Mouse (Mus musculus): ENCODE data around the gene Actg1. TPM values are rescaled to one million over a fixed set of nuclear protein-coding genes. Genes with fewer than 3 reads are reported as not detected.
"Not testable (repeated sequence)": the region's sequence is repeated elsewhere in the genome, so short reads cannot be mapped to it uniquely, and the experiment has no call there.

Actg1 gene
- total RNA-seq, 1 experiment from 2014 or later = 890 TPM

- ATAC-seq (replicated peaks; ENCODE audit: low read depth, poor library complexity, severe bottlenecking) = no peak
Measured at GRCm38 (mm10) chr11:120362891-120363290, 14.5 kb upstream of the Actg1 start.

GRCm38 (mm10) chr11:120361295-120361694 is 13.0 kb upstream of the Actg1 start, which contains the start of gene Fscn2:
Fscn2 (plus strand) TSS chr11:120361534.
- ATAC-seq (replicated peaks; ENCODE audit: low read depth, poor library complexity, severe bottlenecking) = no peak

DNA sequence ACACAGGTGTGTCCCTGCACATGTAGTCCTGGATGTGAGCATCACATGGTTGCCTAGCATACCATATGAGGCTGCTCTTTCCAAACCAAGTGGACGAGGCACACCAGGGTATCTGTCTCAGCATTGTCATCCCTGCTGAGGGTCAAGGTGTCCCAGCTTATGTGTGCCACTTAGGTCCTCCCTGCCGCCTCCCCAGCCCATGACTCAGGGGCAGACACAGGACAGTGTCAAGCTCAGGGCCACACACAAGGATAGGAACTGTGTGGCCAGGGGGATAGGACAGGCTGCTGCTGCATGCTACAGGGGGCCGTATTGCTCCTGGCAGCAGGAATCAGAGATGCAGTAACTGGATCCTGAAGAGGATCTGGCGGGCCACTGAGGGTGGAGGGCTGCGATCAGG is 12.4 kb upstream of the Actg1 start:
- ATAC-seq (replicated peaks; ENCODE audit: low read depth, poor library complexity, severe bottlenecking) = no peak

DNA sequence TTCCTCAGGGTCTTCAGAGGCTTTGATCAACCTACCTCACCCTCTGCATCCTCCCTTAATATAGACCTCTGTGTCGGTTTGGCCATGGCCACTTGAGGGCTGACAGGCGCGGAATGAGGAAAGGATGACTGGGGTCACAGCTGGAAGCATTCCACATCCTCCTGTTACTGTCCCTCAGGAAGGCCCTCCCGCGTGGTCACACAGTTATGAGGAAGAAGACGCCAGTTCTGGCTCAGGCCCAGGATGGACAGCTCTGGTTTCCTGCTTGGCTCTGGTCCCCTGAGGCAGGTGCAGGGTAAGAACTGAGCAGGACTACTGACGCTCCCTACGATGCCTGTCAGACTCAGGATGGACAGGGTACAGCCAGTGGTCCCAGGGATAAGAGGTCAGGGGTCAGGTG is 11.7 kb upstream of the Actg1 start:
- ATAC-seq (replicated peaks; ENCODE audit: low read depth, poor library complexity, severe bottlenecking) = 0 out of 2 replicates have a peak, but pooled peaks have one; percentile 9

DNA sequence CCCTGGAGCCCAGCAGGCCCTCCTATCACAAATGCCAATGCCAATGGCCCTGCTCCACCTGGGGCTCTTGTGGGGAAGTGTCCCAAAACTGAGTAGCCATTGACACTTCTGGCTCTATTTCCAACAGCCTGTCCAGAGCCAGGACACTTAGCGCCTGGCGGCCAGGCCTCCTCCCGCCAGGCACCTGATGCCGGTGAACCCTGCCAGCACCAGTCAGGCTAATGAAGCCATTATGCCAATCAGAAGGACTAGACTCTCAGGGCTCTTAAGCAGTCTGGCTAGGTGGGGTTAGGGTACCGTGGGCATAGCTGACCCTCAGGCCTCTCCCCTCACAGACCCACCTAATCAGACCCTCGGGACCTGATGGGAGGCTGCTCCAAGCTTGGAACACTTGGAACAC is 11.0 kb upstream of the Actg1 start:
- no peak for ATAC-seq (replicated peaks; ENCODE audit: low read depth, poor library complexity, severe bottlenecking)

GRCm38 (mm10) chr11:120357791-120358401 is 9.6 kb upstream of the Actg1 start:
- peak; percentile 19; the same call in 1 of the 2 replicates for ATAC-seq (replicated peaks; ENCODE audit: low read depth, poor library complexity, severe bottlenecking)

GRCm38 (mm10) chr11:120356900-120357299 is 8.6 kb upstream of the Actg1 start:
- no peak for ATAC-seq (replicated peaks; ENCODE audit: low read depth, poor library complexity, severe bottlenecking)

DNA sequence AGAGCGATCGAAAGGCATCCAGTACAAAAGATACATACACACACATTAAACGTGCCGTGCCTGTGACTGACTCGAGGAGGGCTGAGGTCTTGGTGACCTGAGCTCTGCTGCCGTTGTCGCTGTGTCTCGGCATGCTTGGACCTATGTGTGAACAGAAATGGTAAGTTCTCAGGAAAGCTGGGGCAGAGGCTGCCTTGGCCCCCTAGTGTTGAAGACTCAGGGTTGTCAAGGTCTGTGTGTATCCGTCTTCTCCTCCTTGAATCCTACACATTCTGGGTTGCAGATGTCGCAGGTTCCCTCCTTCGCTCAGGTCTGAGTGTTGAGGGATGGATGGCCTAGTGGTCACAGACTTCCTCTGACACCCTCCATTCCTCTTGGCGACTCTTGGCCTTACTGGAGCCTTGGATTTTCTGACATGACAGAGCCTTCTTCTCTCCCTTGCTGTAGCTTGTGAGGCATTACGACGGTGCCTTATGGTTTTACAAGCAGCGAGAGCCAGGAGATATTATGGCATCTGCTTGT is 8.0 kb upstream of the Actg1 start:
- no peak for ATAC-seq (replicated peaks; ENCODE audit: low read depth, poor library complexity, severe bottlenecking)

GRCm38 (mm10) chr11:120355277-120356039 is 7.1 kb upstream of the Actg1 start:
- no peak for ATAC-seq (replicated peaks; ENCODE audit: low read depth, poor library complexity, severe bottlenecking)

DNA sequence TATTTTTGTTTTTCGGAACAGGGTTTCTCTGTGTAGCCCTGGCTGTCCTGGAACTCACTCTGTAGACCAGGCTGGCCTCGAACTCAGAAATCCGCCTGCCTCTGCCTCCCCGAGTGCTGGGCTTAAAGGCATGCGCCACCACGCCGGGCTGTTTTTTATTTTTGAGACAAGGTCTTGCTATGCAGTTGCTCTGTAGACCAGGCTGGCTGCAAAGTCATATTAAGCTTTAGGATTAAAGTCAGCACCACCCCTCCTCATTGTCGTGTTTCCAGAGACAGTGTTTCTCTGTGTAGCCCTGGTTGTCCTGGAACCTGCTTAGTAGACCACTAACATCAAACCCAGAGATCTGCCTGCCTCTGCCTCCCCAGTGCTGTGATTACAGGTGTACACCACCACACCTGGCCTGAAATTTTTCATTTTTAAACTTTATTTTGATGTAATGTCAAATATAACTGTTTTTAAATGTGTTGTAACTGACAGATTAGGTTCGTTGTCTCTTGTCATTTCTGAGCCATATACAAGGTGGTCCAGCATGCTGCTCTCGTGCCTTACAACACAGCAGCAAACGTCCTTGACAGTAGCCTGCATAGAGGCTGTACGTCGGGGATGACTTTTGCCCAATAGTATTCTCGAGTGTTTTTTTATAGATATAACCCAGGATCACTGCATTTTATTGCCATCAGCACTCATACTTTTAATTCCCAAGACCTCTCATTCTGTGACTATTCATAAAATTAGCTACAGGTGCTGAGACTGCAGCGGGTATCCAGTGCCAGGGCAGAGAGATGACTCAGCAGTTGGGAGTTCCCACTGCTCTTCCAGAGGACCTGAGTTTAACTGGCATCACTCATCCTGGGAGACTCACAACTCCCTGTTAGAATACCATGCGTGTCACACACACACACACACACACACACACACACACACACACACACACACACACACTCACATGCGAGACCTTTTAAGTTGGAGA is 6.2 kb upstream of the Actg1 start:
- ATAC-seq (replicated peaks; ENCODE audit: low read depth, poor library complexity, severe bottlenecking) = no peak

DNA sequence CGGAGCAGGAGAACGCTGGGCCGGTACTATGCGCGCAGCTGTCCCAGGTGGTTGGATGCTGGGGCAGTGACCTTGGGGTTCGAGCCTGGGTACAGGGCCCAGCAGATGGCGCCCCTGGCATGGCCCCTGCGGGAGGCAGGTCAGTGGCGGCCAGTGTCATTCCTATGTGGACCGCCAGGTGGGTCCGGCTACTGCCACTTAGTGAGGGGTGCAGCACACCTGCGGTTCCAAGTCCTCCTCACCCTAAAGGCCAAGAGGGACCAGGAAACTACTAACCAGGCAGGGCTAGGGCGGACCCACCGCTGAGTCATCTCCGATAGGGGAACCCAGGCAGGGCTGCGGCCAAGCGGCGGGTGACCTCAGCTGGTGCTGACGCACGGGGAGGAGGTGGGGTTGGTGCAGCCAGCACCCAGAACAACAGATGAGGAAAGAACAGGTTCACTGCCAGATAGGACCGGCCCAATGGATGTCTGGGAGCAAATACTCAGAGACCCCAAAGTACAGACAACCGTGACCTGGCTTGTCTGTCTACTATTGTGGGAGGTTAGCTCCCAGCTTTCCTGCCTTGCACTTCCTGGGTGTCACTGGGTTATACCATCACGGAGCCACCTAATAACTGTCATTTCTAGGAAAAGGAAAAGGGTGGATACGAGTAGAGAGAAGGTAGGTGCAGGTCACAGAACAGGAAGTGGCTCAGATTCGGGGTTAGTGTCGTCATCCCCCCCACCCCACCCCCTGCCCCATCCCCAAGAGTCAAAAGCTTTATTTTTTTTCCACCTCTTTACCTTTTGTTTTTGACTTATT is 5.4 kb upstream of the Actg1 start:
- ATAC-seq (replicated peaks; ENCODE audit: low read depth, poor library complexity, severe bottlenecking) = peak; percentile 78

DNA sequence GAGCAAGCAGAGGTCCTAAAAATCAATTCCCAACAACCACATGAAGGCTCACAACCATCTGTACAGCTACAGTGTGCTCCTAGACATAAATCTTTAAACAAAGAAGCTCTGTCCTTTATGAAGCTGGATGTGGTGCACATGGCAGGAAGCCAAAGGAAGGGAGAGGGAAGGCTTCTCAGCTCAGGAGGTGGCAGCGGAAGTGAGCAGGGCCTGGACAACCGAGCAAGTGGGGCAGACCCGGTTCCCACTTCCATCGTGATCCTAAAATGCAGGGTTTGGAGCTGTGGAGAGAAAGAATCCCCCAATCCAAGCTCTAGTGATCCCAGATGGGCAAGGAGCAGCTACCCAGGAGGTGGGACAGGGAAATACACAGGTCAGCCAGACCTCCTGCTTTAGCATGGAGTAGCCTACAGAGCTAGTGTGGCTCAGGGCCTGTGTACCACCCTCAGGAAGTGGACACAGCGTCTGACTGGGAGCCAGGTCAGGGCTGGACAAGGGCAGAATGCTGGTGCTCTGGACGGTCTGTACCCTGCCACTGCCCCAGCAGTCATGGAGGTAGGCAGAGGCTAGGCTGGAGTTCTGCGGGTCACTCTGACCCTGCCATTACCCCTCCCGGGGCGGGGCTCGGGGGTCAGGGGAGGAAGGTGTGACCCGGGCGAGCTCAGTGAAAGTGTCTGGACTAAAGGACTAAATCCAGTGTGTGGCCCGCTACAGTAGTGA is 4.4 kb upstream of the Actg1 start:
- no peak for ATAC-seq (replicated peaks; ENCODE audit: low read depth, poor library complexity, severe bottlenecking)

DNA sequence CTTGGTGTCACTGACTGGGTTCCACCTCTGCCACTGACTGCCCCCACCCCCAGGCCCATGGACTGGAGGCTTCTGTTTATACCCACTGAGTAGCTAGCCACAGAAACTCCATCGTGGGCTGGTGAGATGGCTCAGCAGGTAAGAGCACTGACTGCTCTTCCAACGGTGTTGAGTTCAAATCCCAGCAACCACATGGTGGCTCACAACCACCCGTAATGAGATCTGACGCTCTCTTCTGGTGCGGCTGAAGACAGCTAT is 3.7 kb upstream of the Actg1 start:
- ATAC-seq (replicated peaks; ENCODE audit: low read depth, poor library complexity, severe bottlenecking) = not testable (repeated sequence)

GRCm38 (mm10) chr11:120351250-120352092 is 3.1 kb upstream of the Actg1 start:
- ATAC-seq (replicated peaks; ENCODE audit: low read depth, poor library complexity, severe bottlenecking) = no peak

GRCm38 (mm10) chr11:120350711-120351110 is 2.4 kb upstream of the Actg1 start:
- no peak for ATAC-seq (replicated peaks; ENCODE audit: low read depth, poor library complexity, severe bottlenecking)

- peak; percentile 8 for ATAC-seq (replicated peaks; ENCODE audit: low read depth, poor library complexity, severe bottlenecking)
Measured at GRCm38 (mm10) chr11:120349986-120350702, 1.8 kb upstream of the Actg1 start.

- no peak; the same call in 1 of the 2 replicates for ATAC-seq (replicated peaks; ENCODE audit: low read depth, poor library complexity, severe bottlenecking)
Measured at GRCm38 (mm10) chr11:120349371-120349985, 1.1 kb upstream of the Actg1 start.

All from common myeloid progenitor, adult 5-6 weeks (primary cell).